Mouse (Mus musculus) MEL (cell line): ENCODE measurements around the gene Tcea3.

Experiments used
- CTCF ChIP-seq, 3 experiments: IDR thresholded peaks in 2 of 3; conservative IDR thresholded peaks in 1 of 3; 2 replicates each; pipeline ENCODE4 v1.5.1; 2011 to 2012; ENCODE audit warnings: low read length in 3 of 3, low read depth in 2 of 3, mild to moderate bottlenecking in 2 of 3, improper control_type of control experiment in 1 of 3, inconsistent platforms in 1 of 3, mixed read lengths in 1 of 3, moderate library complexity in 1 of 3; ENCODE audit not compliant: control insufficient read depth in 1 of 3, insufficient read depth in 1 of 3, poor library complexity in 1 of 3, severe bottlenecking in 1 of 3
- POLR2A ChIP-seq, 2 experiments: IDR thresholded peaks; 2 replicates each; pipeline ENCODE4 v1.6.1; 2011 to 2012; ENCODE audit warnings: low read length in 2 of 2, mild to moderate bottlenecking in 2 of 2, control low read depth in 1 of 2, improper control_type of control experiment in 1 of 2, low read depth in 1 of 2, moderate library complexity in 1 of 2; ENCODE audit not compliant: control insufficient read depth in 1 of 2, insufficient read depth in 1 of 2, poor library complexity in 1 of 2
- RCOR1 ChIP-seq: IDR thresholded peaks from 2 replicates; pipeline ENCODE4 v1.6.1; 2012; ENCODE audit warnings: low read depth, mild to moderate bottlenecking, inconsistent platforms, low read length, improper control_type of control experiment
- ZC3H11A ChIP-seq: IDR thresholded peaks from 2 replicates; pipeline ENCODE4 v1.6.1; 2012; ENCODE audit warnings: low read depth, mild to moderate bottlenecking, inconsistent platforms, low read length, improper control_type of control experiment

DNA sequence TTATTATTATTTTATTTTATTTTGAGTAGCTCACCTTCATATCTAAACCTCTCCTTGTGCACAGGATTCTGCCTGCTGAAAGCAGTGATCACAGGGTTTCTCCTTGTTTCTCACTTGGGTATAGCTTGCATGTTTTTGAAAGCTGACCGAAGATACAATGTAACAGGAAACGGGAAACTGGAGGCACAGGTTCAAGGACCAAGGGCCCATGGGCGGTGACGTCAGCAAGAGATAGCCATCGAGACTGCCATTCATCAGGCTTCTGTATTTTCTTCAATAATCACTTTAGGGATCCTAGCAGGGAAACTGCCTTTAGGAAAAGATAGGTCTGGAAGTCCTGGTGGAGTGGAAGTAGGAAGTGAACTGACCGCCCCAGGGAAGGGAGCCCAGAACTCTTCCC, 44.2 kb downstream of the Tcea3 start:
- no peak for TF ChIP-seq RCOR1
- no peak for TF ChIP-seq CTCF (IDR thresholded peaks at IDR 0.05 in 2 of 3, conservative IDR thresholded peaks at IDR 0.05 in 1 of 3; ENCODE audit: control insufficient read depth in 1 of 3, insufficient read depth in 1 of 3, low read depth in 2 of 3, low read length in 3 of 3, poor library complexity in 1 of 3, severe bottlenecking in 1 of 3)
- TF ChIP-seq ZC3H11A, result no peak
- no peak for TF ChIP-seq POLR2A (IDR thresholded peaks at IDR 0.05; ENCODE audit: control insufficient read depth in 1 of 2, insufficient read depth in 1 of 2, low read depth in 1 of 2, low read length in 2 of 2, poor library complexity in 1 of 2)
